Mouse (Mus musculus) c-Kit-positive CD71-negative TER-119-negative erythroid progenitor cells, embryonic 14.5 days (primary cell): ENCODE data around the gene Mad2l2.

Experiments
- DNase-seq: peaks from one replicate; pipeline ENCODE4 v3.0.0-alpha.2; 2013; ENCODE audit warnings: low read depth

The Mad2l2 gene

DNA sequence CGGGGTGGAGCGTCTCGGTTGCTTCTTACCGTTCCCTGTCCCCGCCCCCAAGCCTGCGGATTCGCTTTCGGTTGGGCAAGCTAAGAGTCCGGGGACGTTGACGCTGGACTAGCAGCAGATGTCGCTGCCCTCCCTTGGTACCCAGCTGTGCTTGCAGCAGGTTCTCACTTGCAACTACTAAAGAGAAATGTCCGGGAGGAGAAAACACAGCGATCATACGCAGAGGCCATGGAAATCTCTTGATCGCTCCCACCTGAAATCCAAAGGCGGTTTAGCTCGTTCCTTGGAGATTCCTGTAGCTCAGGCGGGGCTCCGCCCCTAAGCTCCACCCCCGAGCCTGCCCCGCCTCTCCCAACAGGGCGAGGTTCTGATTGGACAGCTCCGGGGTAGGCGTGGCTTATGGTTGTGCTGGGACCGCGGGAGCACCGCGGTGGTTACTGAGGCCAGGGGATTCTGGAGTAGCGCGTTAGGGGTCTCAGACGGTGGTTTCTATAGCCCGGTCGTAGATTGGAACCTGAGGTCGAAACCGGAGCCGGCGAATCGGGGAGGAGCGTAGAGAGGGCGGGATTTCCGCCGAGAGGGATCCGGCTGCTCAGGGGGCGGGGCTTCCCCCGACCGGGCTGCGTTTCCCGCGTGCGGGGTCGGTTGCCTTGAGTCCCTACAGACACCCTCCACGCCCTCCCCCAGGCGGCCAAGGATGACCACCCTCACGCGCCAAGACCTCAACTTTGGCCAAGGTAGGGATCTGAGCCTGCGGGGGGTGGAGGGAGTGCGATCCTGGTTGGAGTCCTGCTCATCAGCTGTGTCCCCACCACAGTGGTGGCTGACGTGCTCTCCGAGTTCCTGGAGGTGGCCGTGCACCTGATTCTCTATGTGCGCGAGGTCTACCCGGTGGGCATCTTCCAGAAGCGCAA, 10.2 kb downstream of the Mad2l2 start:
- DNase-seq, result peak; percentile 94

DNA sequence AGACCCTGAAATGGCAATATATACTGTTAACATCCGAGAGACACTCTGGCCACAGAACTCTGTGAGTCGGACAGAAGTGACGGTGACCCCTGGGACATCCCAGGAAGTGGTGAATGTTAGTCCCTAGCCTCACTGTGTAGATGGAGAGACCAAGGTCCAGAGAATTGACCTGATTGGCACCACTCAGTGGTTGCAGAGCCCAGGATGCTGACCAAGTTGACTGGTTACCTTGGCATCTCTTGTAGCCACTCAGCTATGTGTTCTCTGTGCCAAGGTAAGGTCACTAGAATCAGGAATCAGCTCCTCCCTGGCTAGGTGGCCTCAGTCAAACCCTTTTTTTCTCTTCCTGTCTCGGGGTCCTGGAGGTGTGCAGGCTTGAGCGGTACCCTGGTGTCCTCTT, 13.5 kb downstream of the Mad2l2 start:
- DNase-seq, result no peak

DNA sequence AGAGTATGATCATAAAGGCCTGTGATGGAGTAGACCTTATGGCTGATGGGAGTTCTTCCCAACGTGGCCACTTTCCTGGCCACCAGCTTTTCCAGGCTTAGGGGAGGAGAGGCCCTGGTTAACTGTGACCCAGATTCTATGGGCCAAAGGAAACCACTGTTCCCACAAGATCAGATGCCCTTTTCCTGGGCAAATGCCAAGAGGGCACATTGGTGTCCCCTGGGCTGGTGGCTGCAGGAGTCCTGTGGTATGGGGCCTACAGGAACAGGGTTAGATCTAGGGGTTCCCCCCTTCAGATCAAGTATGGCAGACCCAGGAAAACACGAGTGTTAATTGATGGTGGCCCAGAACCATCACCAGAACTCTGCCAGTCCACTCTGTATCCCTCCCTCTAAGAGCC, 17.5 kb downstream of the Mad2l2 start:
- no peak for DNase-seq

DNA sequence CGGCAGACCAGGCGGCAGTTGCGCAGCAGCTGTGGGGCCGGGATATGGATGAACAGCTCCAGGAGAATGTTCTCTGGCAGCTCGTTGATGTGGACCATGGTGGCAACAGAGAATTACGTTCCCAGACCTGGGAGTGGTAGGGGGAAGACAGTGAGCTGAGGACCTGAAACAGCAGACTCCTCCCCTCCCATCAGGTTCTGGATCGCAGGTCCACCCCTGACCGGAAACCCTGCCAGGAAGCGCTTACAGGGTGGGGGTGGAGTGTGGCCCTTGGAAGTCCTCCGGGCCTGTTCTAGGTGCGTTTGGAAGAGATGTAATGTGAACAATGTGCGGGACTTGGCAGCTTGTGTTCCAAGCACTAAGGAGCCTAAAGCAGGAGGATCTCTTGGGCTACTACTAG, 19.4 kb downstream of the Mad2l2 start:
- no peak for DNase-seq

DNA sequence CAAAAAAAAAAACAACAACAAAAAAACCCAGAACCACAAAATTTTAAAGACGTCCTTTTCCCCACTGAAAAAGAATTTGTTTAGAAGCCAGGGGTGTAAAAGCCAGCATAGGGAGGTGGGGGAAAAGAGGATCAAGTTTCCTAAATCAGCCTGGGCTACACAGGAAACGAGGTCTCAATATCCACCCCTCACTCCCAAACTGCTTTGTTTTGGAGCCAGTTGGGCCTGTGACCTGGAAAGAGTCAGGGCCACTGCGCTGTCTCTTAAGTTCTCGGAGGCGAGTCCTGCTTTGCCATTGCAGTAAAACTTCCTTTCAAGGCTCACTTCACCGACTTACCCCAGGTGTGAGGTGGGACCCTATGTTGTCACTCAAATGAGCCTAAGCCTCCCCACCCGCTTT, 20.1 kb downstream of the Mad2l2 start:
- no peak for DNase-seq

DNA sequence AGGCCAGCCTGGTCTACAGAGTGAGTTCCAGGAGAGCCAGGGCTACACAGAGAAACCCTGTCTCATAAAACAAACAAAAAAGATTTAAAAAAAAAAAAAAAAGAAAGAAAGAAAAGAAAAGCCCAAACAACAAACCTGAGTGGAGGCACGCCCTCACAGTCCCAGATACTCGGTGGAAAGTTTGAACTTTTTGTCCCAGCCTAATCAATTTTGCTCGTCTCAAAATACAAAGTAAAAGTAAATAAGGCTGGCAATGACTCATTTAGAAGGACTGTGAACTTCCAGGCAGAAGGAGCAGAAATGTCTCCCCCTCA, 20.7 kb downstream of the Mad2l2 start:
- DNase-seq, result no peak

DNA sequence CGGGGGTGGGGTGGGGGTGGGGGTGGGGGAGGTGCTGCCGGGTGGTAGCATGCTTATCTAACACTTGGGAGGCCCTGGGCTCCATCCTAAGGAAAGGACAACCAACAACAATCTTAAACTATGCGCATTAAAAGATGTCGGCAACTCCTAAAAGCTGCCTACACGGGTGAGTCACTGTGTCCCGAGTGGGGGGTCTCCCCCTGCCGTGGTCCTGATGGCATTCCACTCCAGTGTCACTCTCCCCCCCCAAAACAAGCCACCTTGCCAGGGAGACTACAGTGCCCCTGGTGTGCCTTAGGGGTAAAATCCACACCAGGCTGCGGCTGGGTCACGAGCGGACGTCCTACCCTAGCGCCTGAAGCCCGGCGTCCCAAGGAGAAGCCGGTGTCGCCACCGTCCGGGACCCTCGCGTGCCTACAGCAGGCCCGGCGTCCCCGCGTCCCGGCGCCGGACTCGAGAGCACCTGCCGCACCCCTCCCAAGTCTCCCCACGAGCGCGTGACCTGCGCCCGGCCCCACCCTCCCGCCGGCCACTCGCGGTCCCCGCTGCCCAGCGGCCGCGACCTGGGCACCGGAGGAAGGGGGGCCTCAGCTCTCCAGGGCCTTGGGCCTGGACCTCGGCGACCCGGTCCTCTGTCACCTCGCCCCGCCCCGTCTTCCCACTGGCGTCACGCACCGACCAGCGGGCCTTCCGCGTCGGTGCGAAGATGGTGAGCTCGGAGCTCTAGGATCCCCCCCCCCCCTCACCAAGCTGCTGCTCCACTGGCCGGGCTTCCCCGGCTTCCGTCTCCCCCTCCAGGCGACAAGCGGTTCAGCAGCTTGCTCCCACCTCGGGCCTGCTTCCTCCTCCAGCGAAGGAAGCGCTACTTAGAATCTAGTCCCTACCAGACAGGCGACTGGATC, 21.3 kb downstream of the Mad2l2 start, which contains the start of gene Fbxo6:
TSS of gene Fbxo6 (minus strand) at position 874 of the 902 bp plus-strand sequence.
- peak; percentile 85 for DNase-seq

DNA sequence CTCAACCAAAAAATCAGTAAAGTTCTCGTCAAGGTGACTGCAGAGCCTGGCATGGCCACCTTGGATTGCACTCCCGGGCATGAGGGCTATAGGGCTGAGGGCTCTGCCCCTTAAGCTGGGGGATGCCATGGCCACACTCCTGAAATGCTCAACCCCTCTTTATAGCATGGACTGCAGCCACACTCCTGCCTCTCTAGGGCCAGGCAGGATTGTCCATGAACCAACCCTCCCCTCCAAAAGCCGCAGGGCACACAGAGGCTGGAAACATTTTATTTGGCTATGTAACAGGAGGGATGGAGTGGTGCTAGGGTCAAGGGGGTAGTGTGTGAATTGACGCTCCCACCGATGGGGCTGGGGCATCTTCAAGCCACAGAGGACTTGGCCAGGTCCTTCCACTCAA, 22.4 kb downstream of the Mad2l2 start:
- DNase-seq, result no peak

DNA sequence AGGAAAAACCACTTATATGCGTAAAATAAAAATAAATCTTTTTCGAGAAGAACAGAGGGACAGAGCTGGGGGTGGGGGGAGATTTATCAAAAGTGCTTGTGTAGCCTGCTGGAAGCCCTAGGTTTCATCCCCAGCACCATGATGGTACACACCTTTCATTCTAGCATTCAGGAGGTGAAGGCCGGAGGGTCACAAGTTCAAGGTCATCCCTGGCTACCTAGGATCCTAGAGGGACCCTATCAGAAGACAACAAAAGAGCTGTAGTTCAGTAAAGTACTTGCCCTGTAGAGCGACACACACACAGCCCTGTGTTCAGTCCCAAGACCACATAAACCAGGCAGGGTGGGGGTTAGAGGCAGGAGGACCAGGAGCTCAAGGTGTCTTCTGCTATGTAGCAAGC, 23.8 kb downstream of the Mad2l2 start:
- DNase-seq, result no peak

DNA sequence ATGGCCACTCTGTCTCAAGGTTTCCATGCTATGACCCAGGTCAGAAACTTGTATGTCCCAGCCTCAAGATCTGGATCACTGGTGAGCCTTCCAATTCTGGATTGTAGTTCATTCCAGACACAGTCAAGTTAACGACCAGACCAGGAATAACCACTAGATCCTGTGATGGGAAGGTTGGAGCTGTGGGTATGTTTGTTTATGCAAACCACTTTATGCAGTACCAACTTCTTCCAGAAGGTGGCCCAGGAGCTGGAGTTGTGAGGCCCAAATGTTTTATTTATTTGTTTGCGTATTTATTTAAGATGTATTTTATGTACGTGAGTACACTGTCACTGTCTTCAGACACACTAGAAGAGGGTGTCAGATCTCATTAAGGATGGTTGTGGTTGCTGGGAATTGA, 24.8 kb downstream of the Mad2l2 start:
- DNase-seq, result no peak

DNA sequence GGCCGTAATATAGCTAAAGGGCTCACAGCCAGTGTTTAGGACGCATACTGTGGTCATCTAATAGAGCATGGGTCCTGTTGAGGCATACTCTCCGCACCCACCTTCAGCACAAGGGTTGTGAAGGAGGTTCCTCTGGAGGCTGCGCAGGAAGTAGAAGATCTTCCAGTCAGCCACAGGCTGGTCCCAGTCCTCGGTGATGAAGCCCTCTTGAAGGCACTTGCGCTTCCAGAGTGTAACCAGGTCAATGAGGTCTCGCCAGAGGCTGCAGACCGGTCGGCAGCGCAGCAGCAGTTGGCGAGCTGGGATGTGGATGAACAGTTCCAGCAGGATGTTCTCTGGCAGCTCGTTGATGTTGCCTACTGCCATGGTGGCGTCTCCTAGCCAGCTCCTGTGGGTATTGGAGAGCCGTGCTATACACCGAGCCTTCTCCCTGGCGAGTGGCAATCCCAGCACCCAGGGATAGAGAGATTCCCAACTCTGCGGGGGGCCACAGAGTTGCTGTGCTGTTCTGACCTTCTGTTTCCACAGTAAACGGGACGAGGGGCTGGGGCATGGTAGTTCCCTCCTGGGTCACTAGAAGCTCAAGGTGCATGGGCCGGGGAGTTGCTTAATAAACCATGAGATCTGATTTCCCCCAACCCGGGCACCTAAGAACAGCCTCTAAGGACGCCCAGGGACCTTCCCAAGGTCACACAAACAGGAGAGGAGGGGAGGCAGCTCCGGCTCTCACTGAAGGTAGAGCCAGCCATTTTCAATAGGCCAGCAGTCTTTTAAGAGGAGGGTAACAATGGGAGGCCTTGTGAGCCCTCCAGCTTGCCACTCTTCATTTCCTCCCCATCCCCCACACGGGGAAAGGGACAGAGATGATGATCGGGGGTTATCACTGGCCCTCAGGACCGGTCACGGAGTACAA, 28.5 kb downstream of the Mad2l2 start:
- no peak for DNase-seq

DNA sequence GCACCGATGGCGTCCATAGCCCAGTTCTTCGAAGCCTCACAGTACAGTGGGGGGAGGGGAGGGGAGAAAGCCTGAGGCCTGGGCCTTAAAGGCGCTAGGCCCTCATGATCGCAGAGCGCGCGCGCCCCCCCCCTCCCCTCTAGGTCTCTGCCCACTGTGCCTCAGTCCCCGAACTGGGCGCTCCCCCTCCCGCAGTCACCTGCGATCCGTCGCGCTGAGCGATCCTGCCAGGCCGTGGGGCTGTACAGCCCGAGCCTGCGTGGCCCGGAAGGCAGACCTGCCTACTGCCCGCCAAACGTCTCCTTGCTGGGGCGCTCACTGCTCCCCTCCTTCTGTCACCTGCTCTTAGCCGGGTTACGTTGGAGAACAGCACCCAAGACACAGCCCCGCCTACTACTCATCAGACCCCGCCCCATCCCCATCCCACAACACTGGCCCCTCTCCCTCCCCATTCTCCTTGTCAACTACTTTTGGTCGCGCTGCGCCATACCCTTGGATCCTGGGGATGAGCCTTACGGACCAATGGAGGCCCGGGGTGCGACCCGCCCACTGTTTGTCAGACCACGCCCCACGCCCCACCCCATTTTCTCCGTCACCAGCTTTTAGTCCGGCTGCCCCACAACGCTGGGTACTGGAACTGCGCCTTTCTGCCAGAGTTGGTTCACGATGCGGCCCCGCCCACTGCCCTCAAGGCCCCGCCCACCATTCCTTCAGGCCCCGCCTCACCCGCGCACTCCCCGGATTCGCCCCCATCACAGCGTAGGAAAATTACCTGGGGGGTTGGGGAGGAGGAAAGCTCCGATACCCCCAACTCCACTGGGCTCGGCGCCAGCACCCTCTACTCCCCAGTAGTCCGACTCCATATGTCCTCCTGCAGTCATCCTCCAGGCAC, 29.6 kb downstream of the Mad2l2 start:
- DNase-seq, result peak; percentile 64

DNA sequence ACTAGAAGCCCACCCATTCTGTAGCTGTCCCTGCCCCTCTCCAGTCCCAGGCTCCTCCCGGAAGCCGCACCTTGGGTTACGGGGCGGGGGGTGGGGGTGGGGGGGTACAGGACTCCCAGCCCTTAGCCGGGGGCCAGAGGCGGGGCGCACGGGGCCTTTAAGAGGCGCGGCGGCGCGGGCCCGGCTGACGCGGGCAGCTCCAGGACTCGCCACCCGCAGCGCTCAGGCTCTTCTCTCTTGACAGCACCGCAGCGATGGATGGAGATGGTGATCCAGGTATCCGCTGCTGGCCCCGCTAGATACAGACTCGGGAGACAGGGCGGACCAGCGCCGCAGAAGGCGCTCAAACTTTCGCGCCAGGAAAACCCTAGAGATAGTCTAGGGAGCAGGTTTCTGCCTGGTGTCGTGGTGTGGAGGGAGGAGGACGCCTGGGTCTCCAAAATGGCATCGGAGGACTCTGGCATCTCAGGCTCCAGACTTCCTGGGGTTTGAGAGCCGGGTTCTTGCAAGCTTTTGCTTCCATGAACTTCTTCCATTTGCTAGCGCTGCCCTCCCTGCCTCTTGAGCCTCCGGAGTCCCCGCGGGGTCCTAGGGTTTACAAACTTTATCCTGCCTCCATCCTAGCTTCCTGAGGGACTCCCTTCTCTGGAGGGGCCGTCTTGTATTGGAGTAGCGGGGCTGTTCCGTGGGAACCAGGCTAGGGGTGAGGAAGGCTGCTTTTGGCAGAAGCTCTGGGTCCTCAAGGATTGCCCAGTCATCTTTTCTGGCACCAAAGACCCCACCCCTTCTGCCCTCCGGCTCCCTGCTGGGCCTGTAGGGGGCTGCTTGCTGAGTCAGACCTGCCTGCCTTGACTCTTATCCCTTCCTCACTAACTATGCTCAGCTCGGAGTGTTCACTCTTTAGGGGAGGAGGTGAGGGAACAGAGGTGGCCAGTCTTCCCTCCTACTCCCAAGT, 30.5 kb downstream of the Mad2l2 start, which contains the start of the genes Fbxo44 and Fbxo2:
TSS of gene Fbxo44 (minus strand) at position 47 of the 955 bp plus-strand sequence.
TSS of gene Fbxo2 (plus strand) at position 186 of the 955 bp plus-strand sequence.
- no peak for DNase-seq

DNA sequence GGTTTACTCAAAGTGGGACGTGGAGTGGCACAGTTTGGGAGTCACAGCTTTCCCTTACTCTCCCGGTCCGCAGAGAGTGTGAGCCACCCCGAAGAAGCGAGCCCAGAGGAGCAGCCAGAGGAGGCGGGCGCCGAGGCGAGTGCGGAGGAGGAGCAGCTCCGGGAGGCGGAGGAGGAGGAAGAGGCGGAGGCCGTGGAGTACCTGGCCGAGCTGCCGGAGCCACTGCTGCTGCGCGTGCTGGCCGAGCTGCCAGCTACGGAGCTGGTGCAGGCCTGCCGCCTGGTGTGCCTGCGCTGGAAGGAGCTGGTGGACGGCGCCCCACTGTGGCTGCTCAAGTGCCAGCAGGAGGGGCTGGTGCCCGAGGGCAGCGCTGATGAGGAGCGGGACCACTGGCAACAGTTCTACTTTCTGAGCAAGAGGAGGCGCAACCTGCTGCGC, 33.8 kb downstream of the Mad2l2 start:
- DNase-seq, result no peak

DNA sequence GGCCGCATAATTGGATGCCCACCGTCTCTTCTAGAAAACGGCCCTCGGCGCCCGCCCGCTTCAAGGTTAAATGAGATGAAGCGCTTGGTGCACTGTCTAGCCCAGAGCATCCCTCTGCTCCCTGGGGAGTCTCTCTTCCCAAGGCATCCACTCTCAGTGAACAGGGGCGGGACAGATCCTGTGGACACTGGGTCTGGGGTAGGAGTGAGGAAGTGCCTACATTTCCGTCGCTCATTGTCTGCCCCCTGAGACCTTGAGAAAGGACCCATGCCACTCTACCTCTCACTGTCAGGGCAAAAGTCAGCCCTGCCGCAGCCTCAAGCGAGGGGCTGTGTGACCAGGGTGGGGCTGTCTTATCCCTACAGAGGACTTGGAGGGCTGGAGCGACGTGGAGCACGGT, 34.3 kb downstream of the Mad2l2 start:
- DNase-seq, result no peak

DNA sequence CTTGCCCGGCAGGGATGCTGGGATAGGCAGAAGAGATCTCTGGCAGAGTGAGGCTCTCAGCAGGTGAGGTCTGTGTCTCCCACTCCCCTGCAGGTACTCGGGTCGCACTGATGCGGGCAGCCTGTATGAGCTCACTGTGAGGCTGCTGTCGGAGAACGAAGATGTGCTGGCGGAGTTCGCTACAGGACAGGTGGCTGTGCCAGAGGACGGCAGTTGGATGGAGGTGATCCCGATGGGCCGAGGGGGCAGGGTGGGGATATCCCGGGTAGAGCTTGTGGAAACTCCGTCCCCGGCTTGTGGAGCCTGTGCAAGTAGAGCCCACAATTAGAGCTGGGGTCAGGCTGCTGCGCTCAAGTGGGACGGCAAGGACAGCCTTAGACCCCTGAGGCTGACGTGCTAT, 35.4 kb downstream of the Mad2l2 start:
- no peak for DNase-seq

DNA sequence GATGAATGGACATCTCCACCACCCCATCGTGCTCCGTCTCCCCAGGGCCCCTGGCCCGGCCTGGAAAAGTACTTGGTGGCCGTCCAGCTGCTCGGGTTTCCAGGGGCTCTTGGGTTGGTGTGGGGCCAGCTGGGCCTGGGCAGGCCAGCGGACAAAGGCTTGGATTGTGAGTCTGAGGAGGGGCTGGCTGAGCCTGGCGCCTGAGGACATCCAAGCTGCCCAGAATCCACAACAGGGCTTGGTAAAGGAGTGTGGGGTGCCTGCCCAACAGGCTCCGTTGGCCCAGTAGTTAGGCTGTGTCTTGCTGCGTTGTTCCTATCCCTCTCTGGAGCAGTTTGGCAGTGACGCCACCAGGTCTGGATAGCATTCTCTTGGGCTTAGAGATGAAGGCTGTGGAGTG, 36.2 kb downstream of the Mad2l2 start:
- DNase-seq, result no peak

DNA sequence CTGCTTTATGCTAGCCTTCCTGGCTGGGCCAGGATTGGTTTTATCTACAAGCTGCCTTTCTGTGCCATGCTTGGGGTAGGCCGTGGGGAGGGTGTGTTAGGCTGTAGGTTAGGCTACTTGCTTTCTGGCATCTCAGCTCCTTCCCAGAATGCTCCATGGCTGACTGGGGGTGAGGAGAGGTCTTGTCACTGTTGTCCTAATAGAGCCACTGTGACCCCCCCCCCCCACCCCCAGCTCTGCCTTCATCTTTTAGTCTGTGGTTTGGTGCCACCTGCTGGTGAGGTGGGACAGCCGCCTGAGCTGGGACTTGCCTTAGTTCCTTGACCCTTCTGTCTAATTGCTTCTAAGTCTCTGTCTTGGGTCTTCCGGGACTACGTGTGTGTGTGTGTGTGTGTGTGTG, 36.8 kb downstream of the Mad2l2 start:
- DNase-seq, result peak; percentile 48

DNA sequence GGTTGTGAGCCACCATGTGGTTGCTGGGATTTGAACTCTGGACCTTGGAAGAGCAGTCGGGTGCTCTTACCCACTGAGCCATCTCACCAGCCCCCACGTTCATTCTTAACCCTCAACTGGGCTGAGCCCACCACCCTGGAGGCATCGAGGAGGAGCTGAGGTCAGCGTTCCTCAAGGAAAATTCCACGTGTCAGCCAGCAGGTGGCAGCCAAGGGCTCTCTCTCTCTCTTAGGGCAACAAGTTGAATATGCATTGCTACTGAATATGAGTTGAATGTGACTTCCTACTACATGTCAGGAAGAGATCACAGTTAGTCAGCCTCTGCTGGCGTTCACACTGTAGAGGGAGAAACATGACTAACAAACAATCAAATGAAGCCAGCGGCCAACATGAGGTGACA, 38.1 kb downstream of the Mad2l2 start:
- DNase-seq, result peak; percentile 40

DNA sequence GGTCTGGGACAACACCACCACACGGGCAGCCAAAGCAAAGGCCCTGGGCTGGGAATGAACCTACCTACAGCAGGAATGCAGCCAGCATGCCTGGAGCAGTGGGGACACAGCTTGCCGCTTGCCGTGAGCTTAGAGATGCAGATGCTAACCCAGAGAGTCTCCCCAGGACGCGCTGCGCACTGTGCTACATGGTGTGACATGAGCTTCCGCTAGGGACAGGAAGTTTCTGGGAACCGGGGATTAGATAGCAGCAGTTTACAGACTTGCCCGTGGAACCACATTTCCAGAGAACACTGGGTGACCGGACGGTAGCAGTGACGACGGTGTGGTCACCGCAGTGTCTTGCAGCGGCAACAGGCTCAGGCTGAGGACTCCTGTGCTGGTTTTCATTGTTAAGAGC, 39.4 kb downstream of the Mad2l2 start:
- DNase-seq, result no peak
